Mouse (Mus musculus) inflammation-experienced regulatory T-cells, adult 6 months (primary cell): ENCODE measurements around the gene Slc9a8. TPM values are rescaled to one million over a fixed set of nuclear protein-coding genes. Genes with fewer than 3 reads are reported as not detected.
A peak's percentile ranks its signal among the peaks of the same experiment; 100 is the strongest.

Experiments
- ATAC-seq: one replicate; pipeline ENCODE4 v1.8.0; 2017
- polyA plus RNA-seq, 3 experiments: library from polyadenylated mRNA; unstranded; fragments of 100-300 nt; shearing (Covaris generic); gene quantifications; one replicate each; pipeline ENCODE4 v1.2.1; 2017

The Slc9a8 gene
- polyA plus RNA-seq, 3 experiments from 2014 or later, result 28.6 to 62.5 (median 41.6) TPM

DNA sequence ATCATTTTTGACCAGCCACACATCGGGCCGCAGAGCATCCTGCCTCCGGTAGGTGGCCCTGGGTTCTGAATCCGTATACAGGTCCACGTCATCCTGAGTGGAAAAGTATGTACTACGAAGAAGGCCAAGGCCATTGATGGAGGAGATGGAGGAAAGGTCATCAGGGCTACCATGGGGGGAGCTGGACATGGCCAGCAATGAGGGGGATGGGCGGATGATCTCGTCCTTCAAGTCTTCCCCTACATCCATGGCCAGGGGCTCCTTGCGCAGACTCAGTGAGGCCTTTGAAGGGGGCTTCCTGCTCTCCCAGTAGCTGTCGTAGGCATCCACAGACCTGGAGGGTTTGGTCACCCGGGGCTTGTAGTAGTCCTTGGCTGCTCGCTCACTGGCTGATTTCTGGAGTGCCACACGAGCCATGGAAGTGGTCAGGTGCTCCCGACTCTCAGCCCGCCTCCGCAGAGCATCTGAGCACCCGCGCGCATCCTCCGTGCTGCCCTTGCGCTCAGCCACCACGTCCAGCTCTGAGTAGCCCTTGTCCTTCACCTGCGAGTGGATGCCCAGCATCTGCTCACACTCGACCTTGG is 62.4 kb downstream of the Slc9a8 start:
- no peak for ATAC-seq

- ATAC-seq, result no peak
Measured at GRCm38 (mm10) chr2:167484932-167485331, 63.4 kb downstream of the Slc9a8 start.

- no peak for ATAC-seq
Measured at GRCm38 (mm10) chr2:167485501-167486377, 64.2 kb downstream of the Slc9a8 start.

DNA sequence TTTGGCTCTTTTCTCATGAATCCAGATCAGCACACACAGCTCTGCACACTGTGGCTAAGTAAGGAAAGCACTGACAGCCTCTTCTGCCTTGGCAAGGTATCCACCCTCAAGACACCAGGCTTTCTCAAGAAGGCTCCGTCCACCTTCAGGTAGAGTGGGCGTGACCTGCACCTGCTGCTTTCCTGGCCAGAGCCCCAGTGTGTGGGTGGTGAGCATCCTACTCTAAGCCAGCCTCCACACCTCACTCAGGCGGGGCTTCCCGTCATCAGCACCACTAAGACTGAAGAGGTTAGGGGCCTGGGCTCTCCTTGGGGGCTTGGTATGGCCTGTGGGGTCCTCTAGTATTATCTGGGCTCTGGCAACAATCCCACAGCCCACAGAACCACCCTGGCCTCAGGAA is 65.1 kb downstream of the Slc9a8 start:
- no peak for ATAC-seq

DNA sequence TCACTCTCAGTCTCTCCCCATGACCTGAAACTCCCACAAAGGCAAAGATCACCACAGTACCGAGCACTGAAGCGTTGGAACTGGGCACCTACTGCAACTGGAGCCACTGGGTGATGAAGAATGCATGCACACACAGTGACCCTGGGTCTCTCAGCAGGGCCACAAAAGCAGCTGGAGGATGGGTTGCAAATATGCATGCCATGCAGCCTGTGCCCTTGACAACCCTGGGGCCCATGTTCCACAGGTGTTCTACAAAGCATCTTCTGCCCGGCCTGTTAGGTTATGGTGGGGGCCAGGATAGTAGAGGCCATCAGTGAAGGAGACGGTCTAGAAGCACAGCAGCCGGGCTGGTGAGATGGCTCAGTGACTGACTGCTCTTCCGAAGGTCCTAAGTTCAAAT is 66.0 kb downstream of the Slc9a8 start:
- ATAC-seq, result no peak

DNA sequence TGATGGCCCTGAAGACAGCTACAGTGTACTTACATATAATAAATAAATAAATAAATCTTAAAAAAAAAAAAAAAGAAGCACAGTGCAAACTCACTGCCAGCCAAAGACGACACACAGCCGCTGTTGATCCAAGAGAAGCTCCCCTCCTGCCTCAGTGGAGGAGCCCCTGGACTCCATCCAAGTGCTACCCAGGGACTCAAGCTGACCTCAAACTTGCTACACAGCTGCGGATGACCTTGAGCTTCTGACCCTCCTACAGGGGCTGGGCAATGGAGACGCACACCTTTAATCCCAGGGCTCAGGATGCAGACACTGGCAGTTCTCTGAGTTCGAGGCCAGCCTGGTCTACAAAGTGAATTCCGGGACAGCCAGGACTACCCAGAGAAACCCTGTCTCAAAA is 66.5 kb downstream of the Slc9a8 start:
- ATAC-seq, result no peak

- no peak for ATAC-seq
Measured at GRCm38 (mm10) chr2:167490813-167491525, 69.5 kb downstream of the Slc9a8 start.

GRCm38 (mm10) chr2:167491757-167492708 is 70.5 kb downstream of the Slc9a8 start, which contains the start of gene Rnf114:
Gene Rnf114, plus strand, starts transcription at chr2:167492645.
- ATAC-seq, result peak; percentile 24

GRCm38 (mm10) chr2:167492713-167493636 is 71.5 kb downstream of the Slc9a8 start, which contains the start of gene Spata2:
Gene Spata2, minus strand, starts transcription at chr2:167492887.
- peak; percentile 81 for ATAC-seq

GRCm38 (mm10) chr2:167496437-167496836 is 74.9 kb downstream of the Slc9a8 start:
- peak; percentile 36 for ATAC-seq

- no peak for ATAC-seq
Measured at GRCm38 (mm10) chr2:167497272-167497671, 75.8 kb downstream of the Slc9a8 start.

DNA sequence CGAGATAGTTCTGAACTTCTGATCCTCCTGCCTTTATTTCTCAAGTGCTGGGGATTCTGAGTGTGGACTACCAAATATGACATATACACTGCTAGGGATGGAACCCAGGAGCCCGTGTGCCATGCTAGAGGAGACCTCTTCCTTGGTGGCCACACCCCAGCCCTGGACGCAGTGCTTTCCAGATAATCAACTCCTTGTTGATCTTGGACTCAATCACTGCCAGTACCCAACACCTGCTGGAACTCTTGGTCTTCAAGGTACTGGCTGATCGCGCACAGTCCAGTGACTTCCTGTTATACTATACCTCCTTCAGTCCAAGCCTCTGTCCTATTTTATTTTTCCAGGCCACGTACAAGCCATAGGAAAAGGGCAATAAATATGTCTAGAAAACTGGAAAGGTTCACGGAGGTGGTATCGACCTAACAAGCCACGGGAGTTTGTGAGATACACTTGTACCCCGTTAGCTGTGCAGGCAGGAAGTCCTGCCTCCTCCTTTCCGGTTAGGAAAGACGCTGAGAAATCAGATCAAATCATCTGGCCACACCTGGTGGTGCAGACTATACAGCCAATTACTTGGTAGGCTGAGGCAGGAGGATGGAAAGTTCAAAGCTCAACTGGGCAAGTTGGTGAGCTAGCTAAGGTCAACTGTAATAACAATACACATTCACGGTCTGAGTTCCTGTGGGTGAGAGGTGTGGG is 81.2 kb downstream of the Slc9a8 start:
- peak; percentile 60 for ATAC-seq

GRCm38 (mm10) chr2:167503253-167503895 is 81.9 kb downstream of the Slc9a8 start:
- ATAC-seq, result peak; percentile 60

GRCm38 (mm10) chr2:167503896-167504349 is 82.4 kb downstream of the Slc9a8 start:
- ATAC-seq, result no peak

DNA sequence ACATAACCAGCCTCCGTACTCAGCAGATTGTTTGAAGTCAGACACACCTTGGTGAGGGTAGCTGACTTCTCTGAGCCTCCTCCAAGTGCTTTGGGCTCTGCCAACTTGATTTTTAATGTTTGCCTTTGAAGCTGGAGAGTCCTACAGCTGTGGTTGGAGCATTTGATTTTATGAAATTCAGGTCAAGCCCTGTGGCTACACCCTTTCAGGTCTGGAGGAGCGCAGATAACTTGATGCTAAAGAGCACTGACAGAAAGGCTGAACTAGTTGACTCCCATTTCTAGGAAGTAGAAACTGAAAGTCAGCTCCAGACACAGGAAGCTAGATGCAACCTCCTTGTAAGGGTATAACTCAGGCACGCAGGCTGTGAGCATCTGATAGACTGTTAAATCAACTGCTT is 83.6 kb downstream of the Slc9a8 start:
- ATAC-seq, result peak; percentile 73

DNA sequence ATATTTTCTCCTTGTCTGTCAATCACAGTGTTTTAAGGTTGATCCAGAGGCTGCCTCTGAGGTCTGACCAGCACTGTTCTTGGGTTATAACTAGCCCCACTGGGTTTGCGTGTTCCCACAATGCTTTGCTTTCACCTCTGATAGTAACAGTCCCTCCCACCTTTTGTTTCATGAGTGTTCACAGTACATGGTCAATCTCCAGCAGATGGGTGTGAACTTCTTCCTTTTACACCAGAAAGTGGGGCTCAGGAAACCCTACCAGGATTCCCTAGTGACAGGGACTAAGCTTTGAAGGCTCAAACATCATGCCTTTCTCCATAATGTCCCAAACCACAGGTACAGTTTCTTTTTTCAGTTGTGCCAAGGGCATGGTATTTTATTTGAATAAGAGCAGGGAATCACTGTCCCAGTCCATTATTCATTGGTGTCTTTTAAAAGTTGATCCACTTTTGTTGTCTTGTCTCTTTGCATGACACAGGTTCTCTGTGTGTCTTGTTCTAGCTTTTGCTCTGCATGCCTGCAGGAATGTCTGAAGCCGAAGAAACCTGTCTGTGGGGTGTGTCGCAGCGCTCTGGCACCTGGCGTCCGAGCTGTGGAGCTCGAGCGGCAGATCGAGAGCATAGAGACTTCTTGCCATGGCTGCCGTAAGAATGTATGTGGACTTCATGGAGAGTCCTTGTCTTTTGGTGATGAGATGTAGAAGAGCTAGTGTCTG is 85.2 kb downstream of the Slc9a8 start:
- no peak for ATAC-seq

GRCm38 (mm10) chr2:167507719-167508385 is 86.3 kb downstream of the Slc9a8 start:
- no peak for ATAC-seq

DNA sequence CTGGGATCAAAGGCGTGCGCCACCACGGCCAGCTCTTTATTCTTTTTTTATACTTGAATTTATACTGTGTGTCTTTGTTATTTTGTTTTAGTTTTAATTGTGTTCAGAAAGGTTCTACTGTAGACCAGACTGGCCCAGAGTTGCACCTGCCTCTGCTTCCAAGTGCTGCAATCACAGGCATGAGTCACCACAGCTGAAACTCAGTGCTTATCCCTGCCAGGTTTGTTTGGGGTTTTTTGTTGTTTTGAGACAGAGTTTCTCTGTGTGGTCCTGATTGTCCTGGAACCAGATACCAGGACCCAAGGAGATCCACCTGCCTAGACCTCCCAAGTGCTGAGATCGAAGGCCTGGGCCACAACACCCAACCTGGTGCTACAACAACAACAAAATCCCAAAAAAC is 87.1 kb downstream of the Slc9a8 start:
- ATAC-seq, result no peak
